Mouse (Mus musculus) left cerebral cortex, adult 8-10 months (tissue): ENCODE data around the gene Def6. TPM values are rescaled to one million over a fixed set of nuclear protein-coding genes. Genes with fewer than 3 reads are reported as not detected.
"Not testable (repeated sequence)": the region's sequence is repeated elsewhere in the genome, so short reads cannot be mapped to it uniquely, and the experiment has no call there.

Experiments
- DNase-seq, 2 experiments: peaks; one replicate each; pipeline ENCODE4 v3.0.0; 2022; ENCODE audit warnings: low spot score in 2 of 2
- total RNA-seq, 4 experiments: library from RNA; stranded (reverse); gene quantifications; 2 replicates each; pipeline ENCODE4 v1.2.4; 2022

The Def6 gene
- total RNA-seq, 4 experiments from 2014 or later: 2.8 to 5.5 (median 3.7) TPM

DNA sequence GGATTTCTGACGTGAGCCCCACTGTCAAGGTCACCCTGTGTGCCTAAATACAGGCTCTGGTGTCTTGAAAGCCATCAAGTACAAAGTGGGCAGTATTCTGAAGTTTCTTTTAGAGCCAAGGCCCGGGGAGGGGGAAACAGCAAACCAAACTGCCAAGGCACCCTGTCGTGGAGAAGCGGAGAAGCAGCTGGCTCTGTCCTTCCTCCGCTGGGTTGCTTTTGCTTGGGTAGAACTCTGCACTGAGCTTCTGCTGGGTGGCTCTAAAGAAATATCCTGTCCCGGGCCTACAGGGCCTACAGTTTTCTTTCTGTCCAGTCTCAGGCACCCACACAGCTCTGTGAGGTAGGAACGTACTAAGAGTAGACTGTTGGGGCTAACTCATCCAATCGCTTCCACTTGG, 486 bp upstream of the Def6 start:
- DNase-seq: no peak

DNA sequence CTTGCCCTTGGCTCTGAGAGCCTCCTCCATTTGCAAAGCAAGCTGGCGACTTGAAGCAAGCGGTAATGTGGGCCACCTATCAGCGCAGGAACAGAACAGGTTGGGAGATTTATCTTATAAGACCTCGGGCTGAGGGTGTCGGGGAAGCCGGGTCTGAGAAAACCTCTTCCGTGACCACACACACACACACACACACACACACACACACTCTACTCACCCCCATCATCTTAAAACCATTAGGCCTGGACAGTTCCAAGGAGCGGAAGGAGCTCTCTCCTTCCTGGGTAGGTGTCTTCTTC, 685 bp downstream of the Def6 start:
- DNase-seq: no peak

DNA sequence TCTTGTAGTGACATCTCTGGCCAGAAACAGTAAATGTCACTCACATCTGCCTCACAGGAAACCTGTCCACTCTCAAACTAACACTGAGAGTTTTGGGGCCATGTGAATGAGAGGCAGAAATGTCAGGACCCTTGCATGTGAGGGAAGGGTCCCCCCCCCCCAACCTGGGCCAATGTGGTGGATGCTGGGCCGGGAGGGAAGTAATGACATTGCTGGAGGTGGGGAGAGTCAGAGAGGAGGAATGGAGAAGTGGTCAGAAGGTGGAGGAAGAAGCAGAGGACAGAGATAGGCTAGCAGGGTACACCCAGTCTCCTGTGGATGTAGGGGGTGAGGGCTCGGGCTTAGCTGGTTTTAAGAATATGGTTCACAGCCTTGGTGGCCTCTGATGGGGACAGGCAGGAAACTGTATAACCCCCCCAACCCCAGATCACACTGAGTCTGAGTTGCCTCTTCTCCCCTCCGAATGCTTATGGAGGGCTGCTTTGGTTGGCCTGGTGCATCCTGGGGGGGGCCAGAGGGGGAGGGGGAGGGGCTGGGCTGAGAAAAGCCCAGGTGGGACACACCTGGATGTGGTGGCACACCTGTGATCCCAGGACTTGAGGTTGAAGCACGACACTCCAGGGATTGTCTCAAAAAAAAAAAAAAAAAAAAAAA, 2.0 kb downstream of the Def6 start:
- no peak for DNase-seq

DNA sequence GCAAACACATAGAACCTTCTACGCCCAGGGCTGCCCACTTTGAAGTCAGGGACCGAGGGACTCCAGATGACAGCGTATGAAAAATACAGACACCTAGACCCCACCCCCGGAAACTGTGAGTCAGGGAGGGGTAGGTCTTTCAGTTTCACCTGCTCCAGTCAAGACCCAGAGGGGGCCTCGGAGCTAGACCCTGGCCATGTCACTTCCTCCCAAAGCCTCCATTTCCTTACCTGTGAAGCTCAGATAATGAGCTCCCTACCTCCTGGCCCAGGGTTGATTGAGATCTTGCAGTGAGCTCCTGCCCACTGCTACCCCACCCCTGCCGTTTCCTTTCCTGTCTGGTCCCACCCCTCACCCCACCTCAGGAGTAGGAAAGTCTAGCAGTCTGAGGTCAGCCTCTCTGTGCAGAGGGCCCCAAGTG, 4.4 kb downstream of the Def6 start:
- DNase-seq: no peak

GRCm38 (mm10) chr17:28212391-28212790, 4.8 kb downstream of the Def6 start:
- DNase-seq: no peak

GRCm38 (mm10) chr17:28213236-28213635, 5.7 kb downstream of the Def6 start:
- DNase-seq: no peak

GRCm38 (mm10) chr17:28216791-28217190, 9.2 kb downstream of the Def6 start:
- DNase-seq: no peak

DNA sequence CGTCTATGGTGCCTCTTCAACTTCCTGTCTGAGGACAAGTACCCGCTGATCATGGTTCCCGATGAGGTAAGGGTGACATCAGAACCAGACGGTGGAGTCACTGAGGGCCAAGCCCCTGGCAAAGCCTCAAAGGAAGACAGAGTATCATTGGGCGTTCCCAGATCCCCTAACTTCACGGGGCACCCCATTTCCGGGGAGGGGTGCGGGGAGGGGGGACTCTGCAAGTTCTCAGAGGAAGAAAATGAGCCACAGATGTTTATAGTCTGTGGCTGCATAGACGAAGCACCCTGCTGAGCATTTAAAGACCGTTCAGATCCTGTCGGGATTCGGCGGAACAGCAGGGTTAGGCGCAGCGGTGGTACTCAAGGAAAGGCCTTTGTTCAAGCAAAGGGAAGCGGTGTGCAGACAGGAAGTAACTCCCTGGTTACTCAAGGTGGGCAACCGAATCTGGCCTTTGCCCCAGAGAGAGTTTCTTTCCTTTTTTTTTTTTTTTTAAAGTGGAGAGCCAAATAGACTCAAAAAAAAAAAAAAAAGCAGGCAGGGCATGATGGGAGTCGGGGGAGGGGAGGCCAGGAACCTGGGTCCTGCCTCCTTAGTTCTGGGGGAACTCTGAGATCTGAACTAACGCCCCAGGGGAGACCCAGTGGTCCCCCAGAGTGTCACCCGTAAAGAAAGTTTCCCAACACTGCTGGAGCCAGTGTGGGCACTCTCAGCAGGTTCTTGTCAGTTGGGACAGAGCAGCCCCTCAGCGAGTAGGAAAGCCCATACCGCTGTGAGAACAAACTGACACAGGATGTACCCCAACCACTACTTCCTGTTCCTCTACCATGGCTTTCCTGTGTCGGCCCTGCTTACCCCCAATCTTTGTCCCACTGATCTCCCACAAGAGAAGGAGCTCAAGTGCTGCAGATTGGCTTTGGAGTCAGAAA, 10.4 kb downstream of the Def6 start:
- DNase-seq: no peak

DNA sequence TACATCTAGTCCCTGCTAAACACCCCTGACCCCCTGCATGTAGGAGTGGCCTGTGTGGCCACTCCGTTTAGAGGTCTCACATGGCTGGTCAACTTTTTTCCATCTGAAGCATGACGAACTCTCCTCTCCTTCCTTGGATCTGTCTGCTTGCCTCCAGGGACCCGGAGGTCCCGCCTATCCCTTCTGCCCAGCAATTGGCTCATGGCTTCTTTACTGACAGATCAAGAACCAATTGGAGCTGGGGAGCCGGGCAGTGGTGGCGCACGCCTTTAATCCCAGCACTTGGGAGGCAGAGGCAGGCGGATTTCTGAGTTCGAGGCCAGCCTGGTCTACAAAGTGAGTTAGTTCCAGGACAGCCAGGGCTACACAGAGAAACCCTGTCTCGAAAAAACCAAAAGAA, 14.9 kb downstream of the Def6 start:
- DNase-seq: not testable (repeated sequence)

DNA sequence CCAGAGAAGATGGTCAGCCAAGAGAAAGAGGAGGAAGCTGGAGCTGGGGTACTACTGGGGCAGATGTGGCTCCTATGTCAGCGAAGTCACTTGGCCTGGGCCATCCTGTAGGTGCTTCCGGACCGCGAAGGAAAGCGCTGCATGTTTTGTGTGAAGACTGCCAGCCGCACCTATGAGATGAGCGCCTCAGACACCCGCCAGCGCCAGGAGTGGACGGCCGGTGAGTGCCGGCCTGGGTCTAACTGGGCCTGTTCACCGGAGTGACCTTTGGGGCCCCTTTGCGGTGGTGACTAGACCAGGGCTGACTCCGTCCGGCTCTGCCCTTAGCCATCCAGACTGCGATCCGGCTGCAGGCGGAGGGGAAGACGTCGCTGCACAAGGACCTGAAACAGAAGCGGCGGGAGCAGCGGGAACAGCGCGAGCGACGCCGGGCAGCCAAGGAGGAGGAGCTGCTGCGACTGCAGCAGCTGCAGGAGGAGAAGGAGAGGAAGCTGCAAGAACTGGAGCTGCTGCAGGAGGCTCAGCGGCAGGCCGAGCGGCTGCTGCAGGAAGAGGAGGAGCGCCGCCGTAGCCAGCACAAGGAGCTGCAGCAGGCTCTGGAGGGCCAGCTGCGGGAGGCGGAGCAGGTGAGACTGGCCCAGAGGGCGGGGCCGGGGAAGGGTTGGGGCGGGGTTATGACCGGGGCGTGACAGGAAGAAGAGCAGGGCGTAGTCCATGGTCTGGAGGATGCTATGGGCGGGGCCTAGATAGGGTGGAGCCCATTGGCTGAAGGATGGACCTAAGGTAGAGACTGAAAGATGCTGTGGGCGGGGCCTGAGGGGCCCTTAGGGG, 16.2 kb downstream of the Def6 start:
- DNase-seq: peak; percentile 70 to 91

- no peak for DNase-seq
Observed at GRCm38 (mm10) chr17:28224615-28225014, 17.0 kb downstream of the Def6 start.

- peak; percentile 82 to 90 for DNase-seq
Observed at GRCm38 (mm10) chr17:28226014-28226413, 18.4 kb downstream of the Def6 start.

DNA sequence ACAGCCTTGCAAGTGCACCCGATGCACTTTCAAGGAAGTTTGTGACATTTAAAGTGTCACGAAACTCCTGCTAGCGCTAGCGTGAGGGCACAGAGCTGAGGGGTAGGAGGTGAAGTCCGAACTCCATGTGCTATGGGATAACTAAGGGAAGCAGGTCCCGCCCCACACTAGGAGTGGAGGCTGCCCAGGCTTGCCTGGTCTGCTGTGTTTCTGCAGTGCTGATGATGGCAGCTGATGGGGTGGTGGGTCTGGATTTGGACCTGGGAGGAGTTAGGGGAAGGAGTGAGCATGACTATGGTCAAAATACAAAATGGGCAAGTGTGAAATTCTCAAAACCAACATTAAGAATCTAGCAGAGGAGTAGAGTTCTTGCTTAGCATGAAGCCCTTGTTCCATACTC, 22.9 kb downstream of the Def6 start:
- DNase-seq: no peak

- no peak for DNase-seq
Observed at GRCm38 (mm10) chr17:28231026-28231736, 23.6 kb downstream of the Def6 start.

DNA sequence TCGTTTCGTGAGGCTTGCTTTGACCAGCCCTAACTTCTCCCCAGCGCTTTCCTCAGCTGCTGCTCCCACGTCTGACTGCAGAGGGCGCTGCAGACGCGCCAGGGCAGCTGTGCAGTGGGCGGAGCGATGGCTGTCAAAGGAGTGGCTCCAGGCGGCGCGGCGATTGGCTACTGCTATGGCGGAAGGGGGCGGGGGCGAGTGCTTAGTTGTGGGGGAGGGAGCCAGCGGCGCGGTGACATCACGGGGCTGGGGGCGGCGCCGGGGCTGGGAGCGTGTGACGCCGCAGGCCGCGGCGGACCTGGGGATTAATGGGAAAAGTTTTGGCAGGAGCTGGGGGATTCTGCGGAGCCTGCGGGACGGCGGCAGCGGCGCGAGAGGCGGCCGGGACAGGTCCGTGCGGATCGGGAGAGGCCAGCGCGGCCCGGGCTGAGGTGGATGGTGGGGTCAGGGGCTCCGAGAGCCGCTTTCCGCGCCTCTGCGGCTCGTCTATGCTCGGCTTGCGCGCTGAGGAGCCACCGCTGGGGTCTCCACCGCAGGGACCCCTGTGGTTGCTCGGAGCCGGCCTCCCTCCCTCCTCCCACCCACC, 25.0 kb downstream of the Def6 start, which contains the start of gene Ppard:
Gene Ppard (plus strand): TSS at position 226 of the 586 bp plus-strand sequence.
- peak; percentile 93 to 94 for DNase-seq

- DNase-seq: no peak
Observed at GRCm38 (mm10) chr17:28233091-28233731, 25.6 kb downstream of the Def6 start.

DNA sequence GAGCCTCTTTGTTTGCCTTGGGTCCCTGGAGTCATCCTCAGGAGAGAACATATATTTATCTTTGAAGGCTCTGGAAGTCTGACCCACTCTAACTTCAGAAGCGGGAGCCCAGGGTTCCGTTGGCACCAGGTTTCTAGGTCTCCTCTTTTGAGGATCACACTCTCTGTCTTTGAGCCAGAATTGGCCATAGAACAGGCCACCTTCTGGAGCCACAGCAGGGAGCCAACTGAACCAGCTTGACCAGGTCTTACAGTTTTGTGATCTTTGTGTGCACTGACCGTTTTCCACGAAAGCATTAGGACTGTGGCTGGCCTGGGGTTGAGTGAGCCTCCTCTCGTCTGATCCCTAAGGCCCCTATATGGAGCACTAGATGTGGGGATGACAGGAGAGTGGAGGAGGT, 27.1 kb downstream of the Def6 start:
- DNase-seq: no peak

DNA sequence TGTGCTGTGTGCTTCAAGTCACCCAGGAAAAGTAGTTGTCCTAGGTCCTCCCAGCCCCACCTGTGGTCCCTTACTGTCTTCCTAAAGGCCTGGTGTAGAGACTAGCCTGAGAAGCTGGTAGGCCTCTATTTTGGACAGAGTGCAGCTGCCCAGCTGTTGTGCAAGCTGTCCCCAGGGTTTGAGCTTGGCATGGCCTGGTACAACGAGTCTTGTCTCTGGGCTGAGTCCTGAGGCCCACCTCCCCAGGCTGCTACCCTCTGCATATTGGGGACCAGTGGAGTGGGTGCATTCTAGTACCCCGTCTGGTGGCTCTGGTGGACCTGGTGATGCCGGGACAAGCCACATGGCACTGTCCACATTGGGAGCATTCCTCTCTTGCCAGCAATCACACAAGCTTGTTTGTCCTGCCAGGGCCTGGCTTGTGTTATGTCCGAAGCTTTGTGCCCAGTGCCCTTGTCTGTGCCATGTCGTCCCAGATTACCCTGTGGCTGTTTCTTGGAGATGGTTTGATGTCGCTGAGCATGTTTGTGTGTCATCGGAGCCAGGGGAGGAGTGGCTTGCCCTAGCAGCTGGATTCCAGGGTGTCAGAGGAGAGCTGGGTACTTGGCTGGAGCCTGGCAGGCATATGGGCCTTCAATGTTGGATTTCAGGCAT, 28.5 kb downstream of the Def6 start:
- no peak for DNase-seq

- no peak for DNase-seq
Observed at GRCm38 (mm10) chr17:28236636-28237015, 29.0 kb downstream of the Def6 start.

DNA sequence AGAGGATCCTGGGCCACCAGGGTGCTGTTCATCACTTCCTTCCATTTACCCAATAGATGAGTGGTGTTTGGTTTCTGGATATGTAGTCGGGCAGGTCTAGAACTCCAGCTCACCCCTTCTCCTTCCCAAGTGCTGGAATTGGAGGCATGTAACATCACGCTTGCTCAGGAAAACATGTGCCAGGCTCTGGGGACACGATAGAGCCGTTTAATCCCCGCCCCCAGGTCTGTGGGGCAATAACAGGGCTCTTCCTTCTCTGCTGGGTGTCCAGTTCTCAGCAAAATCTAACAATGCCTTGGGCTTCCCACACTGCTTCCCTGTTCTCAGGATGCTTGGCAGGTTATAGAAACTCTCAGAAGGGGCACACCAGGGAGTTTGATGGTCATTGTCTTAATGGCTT, 29.8 kb downstream of the Def6 start:
- no peak for DNase-seq
